12 mouse cellular contexts compared by ENCODE assay signal in the genomic region with DNA sequence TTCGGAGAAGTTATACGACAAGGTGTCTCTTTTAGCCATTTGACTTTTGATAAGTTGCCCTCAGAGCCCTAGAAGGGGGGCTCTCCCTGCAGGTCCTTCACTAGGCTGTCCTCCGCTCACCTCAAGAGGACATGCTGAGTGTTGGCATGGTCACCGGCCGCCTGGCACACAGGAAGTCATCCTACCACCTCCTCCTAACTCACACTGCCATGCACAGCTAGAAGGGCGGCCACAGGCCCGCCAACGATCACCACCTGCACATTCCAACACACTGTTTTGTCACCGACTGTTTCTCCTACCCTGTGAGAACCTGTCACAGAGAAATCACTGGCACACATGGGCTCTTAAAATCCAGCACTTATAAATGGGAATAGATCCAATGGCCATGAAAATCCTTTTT.
A peak's percentile ranks its signal among the peaks of the same experiment; 100 is the strongest.
DNase-seq lines count a peak whose midpoint lies in the region; ATAC-seq lines count a peak whose summit lies in the region.
"Had no signal": no experiment of that assay in that cellular context is flagged by ENCODE, and none has a peak within 500 bp of the region (broad histone marks: within the 10 kb centered on the region; RNA-seq: fewer than 3 reads in every experiment).

No protein-coding gene starts in this region.

- H3K9ac ChIP-seq in heart, embryonic 13.5 days, result no peak overlapping the region
- no peak overlapping the region for H3K9ac ChIP-seq in kidney, embryonic 15.5 days

- H3K4me1 ChIP-seq in heart, embryonic 13.5 days, result peaks cover 18% of the 10 kb centered on the region
- peaks cover 16% of the 10 kb centered on the region for H3K4me1 ChIP-seq in kidney, embryonic 15.5 days

- H3K27ac ChIP-seq in heart, embryonic 13.5 days (replicated peaks), result no peak overlapping the region
- no peak overlapping the region for H3K27ac ChIP-seq in kidney, embryonic 15.5 days

- no peaks in the 10 kb centered on the region for H3K9me3 ChIP-seq in heart, embryonic 13.5 days
- no peaks in the 10 kb centered on the region for H3K9me3 ChIP-seq in kidney, embryonic 15.5 days (replicated peaks)

- H3K4me3 ChIP-seq in heart, embryonic 13.5 days, result no peak overlapping the region
- no peak overlapping the region for H3K4me3 ChIP-seq in kidney, embryonic 15.5 days (replicated peaks)
- H3K4me3 ChIP-seq: erythroblast, embryonic 14.5 days had no signal

- ATAC-seq in heart, embryonic 13.5 days (ENCODE audit: extremely low read depth, insufficient number of reproducible peaks, low FRiP score, low TSS enrichment), result no peak
- ATAC-seq in kidney, embryonic 15.5 days (replicated peaks; ENCODE audit: low FRiP score), result 0 out of 2 replicates have a peak, but pooled peaks have one; percentile 43

- H3K4me2 ChIP-seq in heart, embryonic 13.5 days, result peak overlapping the region; percentile 4; the same call in 1 of the 2 replicates
- H3K4me2 ChIP-seq in kidney, embryonic 15.5 days, result no peak overlapping the region

- DNase-seq in heart, adult 11 months, result no peak
- DNase-seq in kidney, postnatal 36 days, result no peak
- DNase-seq in right cerebral cortex, adult 18-20 months, result peak; percentile 54
- no peak for DNase-seq in right cerebral cortex, adult 2 months (ENCODE audit: low spot score in 2 of 2)
- DNase-seq in adrenal gland, postnatal 10 days, result no peak
- DNase-seq in gastrocnemius, postnatal 10 days, result no peak
- DNase-seq: adrenal gland, adult 8-10 months; B cell, adult 2 months; lung, adult 18-20 months had no signal

- 46% methylated on average over 9 of the region's 9 CpGs for WGBS in heart, embryonic 13.5 days
- 64% methylated on average over 9 of the region's 9 CpGs for WGBS in kidney, embryonic 15.5 days

- peaks cover 26% of the 10 kb centered on the region for H3K27me3 ChIP-seq in heart, embryonic 13.5 days (replicated peaks)
- peaks cover 7% of the 10 kb centered on the region; the same call in 1 of the 2 replicates for H3K27me3 ChIP-seq in kidney, embryonic 15.5 days

- no peaks in the 10 kb centered on the region for H3K36me3 ChIP-seq in heart, embryonic 13.5 days
- H3K36me3 ChIP-seq in kidney, embryonic 15.5 days, result no peaks in the 10 kb centered on the region
